Mouse (Mus musculus): ENCODE data around the gene Sh2d6.

GRCm38 (mm10) chr6:72532580-72532979 is 11.1 kb upstream of the Sh2d6 start:
- TF ChIP-seq CTCF (IDR thresholded peaks at IDR 0.05) (no peak), POLR2A (IDR thresholded peaks at IDR 0.05; ENCODE audit: insufficient read depth, low read depth, low read length) (no peak)
